Mouse (Mus musculus): ENCODE measurements around the gene Limd1.

Gene Limd1

DNA sequence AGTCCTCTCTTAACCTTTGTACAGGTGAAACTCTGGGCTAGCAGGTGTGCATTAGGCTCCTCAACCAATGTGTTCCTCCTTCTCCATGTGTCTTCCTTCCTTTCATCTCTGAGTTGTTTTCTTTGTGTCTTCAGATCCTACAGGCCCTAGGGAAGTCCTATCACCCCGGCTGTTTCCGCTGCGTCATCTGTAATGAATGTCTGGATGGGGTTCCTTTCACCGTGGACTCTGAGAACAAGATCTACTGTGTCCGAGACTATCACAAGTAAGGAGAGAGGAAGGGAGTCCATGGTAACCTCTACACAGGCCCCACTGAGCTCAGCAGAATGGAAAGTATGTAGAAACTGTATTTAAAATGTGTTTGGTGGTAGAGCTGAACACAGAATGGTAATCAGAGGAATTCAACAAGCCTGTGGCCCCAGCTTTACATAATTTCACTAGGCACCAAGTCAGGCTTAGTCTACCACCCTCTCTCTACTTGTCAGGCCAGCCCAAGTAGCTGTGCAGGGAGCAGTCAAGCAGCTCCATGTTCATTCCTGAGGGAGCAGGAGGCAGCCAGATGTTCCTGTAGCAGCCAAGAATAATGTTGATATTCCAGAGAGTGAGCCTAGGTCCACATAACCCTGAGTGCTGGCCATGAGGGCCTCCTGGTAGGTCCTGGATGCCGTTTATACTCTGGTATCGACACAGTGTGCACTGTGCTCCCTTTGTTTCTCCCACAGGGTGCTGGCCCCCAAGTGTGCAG is 38.3 kb downstream of the Limd1 start:
- no peak for DNase-seq (ENCODE audit: low spot score)

DNA sequence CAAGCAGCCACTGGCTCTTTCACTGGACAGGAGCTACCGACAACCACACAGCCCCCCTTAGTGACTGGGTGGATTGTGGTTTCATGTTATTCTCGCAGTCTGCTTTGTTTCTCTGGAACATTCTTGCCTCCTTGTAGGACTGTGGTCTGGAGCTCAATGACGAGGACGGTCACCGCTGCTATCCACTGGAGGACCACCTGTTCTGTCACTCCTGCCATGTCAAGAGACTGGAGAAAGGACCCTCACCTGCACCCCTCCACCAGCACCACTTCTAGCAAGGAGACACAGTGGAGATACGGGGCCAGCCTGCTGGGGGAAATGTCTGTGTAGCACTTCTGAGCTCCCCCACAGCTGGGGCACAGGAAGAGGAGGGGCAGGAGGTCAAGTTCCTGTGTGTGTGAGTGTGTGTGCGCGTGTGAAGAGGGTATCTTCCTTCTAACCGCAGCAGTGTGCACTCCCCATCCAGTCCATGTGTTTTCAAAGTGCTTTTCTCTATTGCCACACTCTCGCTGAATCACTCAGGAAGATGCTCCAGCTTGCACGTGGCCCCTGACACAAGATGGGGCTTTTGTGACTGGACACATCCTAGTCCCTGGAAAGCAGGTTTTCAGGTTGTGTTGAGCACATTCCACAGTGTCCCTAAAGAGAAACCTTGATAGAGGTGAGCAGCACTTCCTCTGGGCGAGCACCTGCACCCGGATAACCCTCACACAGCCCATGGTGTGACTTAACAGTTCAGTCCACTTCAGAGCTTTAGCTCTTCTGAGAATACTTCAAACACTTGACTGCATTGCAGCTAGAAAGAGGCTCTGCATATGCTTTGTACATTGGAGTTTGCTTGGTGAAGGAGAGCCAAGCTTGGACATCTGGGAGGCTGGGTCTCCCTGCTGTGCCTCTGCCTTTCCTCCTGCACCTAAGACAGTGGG is 40.7 kb downstream of the Limd1 start:
- DNase-seq (ENCODE audit: low spot score) = no peak

DNA sequence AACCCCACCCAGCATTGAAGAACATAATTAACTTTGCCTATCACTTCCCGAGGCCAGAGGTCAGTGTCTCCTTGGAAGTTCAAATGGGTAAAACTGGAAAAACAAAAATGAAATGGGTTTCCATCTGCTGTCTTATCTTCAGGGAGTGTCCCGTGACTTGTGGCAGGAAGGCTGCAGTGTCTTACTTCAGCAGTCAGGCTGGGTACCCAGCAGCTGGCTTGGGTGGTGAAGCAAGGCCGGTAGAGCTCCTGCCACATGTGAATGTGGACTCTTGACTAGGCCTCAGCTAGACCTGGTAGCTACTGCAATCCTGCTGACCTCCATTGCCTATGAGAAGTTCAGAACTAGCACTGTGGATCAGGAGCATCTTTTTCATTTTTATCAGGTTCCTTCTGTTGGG is 42.2 kb downstream of the Limd1 start:
- DNase-seq (ENCODE audit: low spot score) = no peak

DNA sequence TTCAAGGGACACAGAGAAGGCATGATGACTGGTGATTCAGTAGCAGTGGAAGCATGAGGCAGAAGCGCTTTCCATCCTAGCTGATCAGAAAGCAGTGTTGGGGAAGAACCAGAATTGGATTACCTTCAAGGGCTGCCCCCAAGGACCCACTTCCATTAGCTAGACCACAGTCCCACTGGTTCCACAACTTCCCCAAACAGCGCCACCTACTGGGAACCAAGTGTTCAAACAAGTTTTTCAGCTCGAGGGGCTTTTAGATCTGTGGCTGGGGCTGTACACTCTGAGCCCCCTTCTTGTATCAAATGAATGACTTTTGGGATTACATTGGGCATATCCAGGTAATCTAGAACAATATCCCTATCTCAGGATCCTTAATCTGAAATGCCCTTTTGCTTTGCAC is 45.2 kb downstream of the Limd1 start:
- peak; percentile 60 for DNase-seq (ENCODE audit: low spot score)

- peak; percentile 71 for DNase-seq (ENCODE audit: low spot score)
These were observed 46.6 kb downstream of the Limd1 start for GRCm38 (mm10) chr9:123525095-123525494.

- no peak for DNase-seq (ENCODE audit: low spot score)
These were observed 48.0 kb downstream of the Limd1 start for GRCm38 (mm10) chr9:123526502-123526901.

- no peak for DNase-seq (ENCODE audit: low spot score)
These were observed 49.8 kb downstream of the Limd1 start for GRCm38 (mm10) chr9:123528087-123528925.

DNA sequence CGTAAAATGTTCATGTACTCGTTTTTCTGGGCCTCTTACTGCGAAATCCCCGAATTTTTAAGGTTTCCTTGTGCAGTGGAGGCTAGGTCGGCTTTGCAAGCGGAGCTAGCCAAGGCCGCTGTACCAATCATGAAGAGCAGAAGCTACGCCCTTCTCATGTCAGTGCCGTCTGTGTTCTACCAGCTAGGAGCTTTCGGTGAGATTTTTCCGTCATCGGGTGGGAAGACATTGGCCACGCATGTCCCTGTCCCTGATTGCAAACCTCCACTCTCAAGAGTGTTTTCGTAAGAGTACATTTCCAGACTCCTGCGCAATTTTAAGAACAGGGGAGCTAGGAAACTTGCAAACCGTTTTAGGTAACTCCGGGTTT is 50.4 kb downstream of the Limd1 start:
- DNase-seq (ENCODE audit: low spot score) = peak; percentile 64

- DNase-seq (ENCODE audit: low spot score) = peak; percentile 100
These were observed 51.1 kb downstream of the Limd1 start, which contains the start of gene Sacm1l for GRCm38 (mm10) chr9:123529392-123530157. Sacm1l (plus strand) TSS chr9:123529759.

- peak; percentile 55 for DNase-seq (ENCODE audit: low spot score)
These were observed 51.6 kb downstream of the Limd1 start for GRCm38 (mm10) chr9:123530158-123530475.

- DNase-seq (ENCODE audit: low spot score) = no peak
These were observed 52.1 kb downstream of the Limd1 start for GRCm38 (mm10) chr9:123530566-123531130.

GRCm38 (mm10) chr9:123531234-123531633 is 52.7 kb downstream of the Limd1 start:
- no peak for DNase-seq (ENCODE audit: low spot score)

DNA sequence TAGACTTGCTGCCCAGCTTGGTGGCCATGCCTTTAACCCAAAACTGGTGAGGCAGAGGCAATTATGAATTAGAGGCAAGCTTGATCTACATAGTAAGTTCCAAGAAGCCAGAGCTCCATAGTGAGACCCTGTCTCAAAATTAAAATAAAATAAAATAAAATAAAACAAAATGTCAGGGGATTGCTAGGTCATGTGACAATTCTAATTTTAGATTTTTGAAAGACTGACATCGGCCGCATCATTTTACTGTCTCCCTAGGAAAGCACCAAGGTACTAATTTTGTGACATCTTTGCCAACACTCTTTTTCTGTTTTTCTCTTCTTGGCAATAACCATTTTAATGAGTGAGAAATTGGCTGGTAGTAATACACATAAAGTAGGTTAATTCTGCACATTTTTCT is 58.1 kb downstream of the Limd1 start:
- no peak for DNase-seq (ENCODE audit: low spot score)

GRCm38 (mm10) chr9:123538189-123538588 is 59.7 kb downstream of the Limd1 start:
- no peak for DNase-seq (ENCODE audit: low spot score)

GRCm38 (mm10) chr9:123539093-123539492 is 60.6 kb downstream of the Limd1 start:
- DNase-seq (ENCODE audit: low spot score) = no peak

DNA sequence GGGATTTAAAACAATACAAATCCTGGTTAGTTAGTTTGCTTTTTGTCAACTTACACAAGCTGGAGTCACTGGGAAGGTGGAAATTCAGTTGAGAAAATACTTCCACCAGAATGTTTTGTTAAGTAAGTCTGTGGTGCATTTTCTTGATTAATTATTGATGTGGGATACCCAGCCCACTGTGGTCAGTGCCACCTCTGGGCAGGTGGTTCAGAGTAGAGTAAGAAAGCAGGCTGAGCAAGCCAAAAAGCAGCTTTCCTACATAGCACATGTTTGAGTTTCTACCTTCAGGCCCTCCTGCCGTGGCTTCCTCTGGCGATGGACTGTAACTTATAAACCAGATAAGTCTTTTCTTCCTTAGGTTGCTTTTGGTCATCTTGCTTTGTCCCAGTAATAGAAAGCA is 61.3 kb downstream of the Limd1 start:
- DNase-seq (ENCODE audit: low spot score) = no peak

DNA sequence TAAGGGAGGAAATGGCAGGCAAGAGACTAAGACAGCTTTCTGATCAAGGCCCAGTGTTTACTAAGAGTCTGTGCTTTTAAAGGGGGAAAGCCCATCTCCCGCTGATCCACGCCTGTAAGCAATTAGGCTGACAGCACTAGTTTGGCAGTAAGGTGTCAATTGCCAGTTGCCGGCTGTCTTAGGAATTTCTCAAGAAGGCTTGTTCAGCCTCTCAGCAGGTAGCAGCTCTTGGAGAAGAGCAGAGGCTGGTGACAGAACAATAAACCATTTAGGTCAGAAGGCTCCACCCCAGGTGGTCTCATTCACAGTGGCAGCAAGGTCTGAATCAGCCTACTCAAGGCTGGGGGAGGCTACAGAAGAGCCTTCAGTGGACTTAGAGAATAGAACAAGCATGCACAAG is 76.1 kb downstream of the Limd1 start:
- DNase-seq (ENCODE audit: low spot score) = peak; percentile 71

All from embryo, embryonic 10 days (tissue).